Mouse (Mus musculus) MEL (cell line): ENCODE measurements around the gene Hpcal1. TPM values are rescaled to one million over a fixed set of nuclear protein-coding genes. Genes with fewer than 3 reads are reported as not detected.

Experiments
- DNase-seq: peaks from one replicate; pipeline ENCODE4 v3.0.0; 2011; ENCODE audit warnings: low read depth, low spot score
- H3K27ac ChIP-seq: 2 replicates; pipeline ENCODE4 v1.5.1; 2012; ENCODE audit warnings: low read depth, mild to moderate bottlenecking, control low read depth, low read length, moderate library complexity; ENCODE audit not compliant: control insufficient read depth
- H3K27me3 ChIP-seq, 2 experiments: fragments of 150-350 bp in 1 of 2; sonication (generic) in 1 of 2; 2 replicates each; pipeline ENCODE4 v1.6.1; 2012; ENCODE audit warnings: low read length in 2 of 2, mild to moderate bottlenecking in 2 of 2, improper control_type of control experiment in 1 of 2, moderate library complexity in 1 of 2; ENCODE audit not compliant: insufficient read depth in 2 of 2, control insufficient read depth in 1 of 2
- H3K36me3 ChIP-seq, 2 experiments: 2 replicates each; pipeline ENCODE4 v1.6.1; 2012 to 2014; ENCODE audit warnings: low read length in 2 of 2, improper control_type of control experiment in 1 of 2, inconsistent platforms in 1 of 2, mild to moderate bottlenecking in 1 of 2; ENCODE audit not compliant: insufficient read depth in 2 of 2, control insufficient read depth in 1 of 2
- H3K4me1 ChIP-seq, 2 experiments: fragments of 150-350 bp in 1 of 2; sonication (generic) in 1 of 2; 2 replicates each; pipeline ENCODE4 v1.6.1; 2012; ENCODE audit warnings: low read length in 2 of 2, improper control_type of control experiment in 1 of 2, mild to moderate bottlenecking in 1 of 2; ENCODE audit not compliant: insufficient read depth in 2 of 2, control insufficient read depth in 1 of 2
- H3K4me3 ChIP-seq, 2 experiments: fragments of 150-350 bp in 1 of 2; sonication (generic) in 1 of 2; 2 replicates each; pipeline ENCODE4 v1.5.1; 2012; ENCODE audit warnings: low read depth in 2 of 2, low read length in 2 of 2, mild to moderate bottlenecking in 2 of 2, moderate library complexity in 2 of 2, control low read depth in 1 of 2, improper control_type of control experiment in 1 of 2; ENCODE audit not compliant: control insufficient read depth in 1 of 2, insufficient read depth in 1 of 2
- H3K79me2 ChIP-seq: 2 replicates; pipeline ENCODE4 v1.6.1; 2012; ENCODE audit warnings: mild to moderate bottlenecking, low read length, moderate library complexity; ENCODE audit not compliant: control insufficient read depth, poor library complexity, insufficient read depth
- H3K9ac ChIP-seq: 2 replicates; pipeline ENCODE4 v1.6.1; 2012; ENCODE audit warnings: low read depth, mild to moderate bottlenecking, control low read depth, low read length, moderate library complexity; ENCODE audit not compliant: control insufficient read depth, poor library complexity, severe bottlenecking
- H3K9me3 ChIP-seq: fragments of 150-350 bp; sonication (generic); replicated peaks from 2 replicates; pipeline ENCODE4 v1.6.1; 2012; ENCODE audit warnings: mild to moderate bottlenecking, low read length, improper control_type of control experiment, moderate library complexity; ENCODE audit not compliant: insufficient read depth
- BHLHE40 ChIP-seq: IDR thresholded peaks from 2 replicates; pipeline ENCODE4 v1.6.1; 2012; ENCODE audit warnings: low read depth, mild to moderate bottlenecking, inconsistent platforms, low read length, improper control_type of control experiment, borderline replicate concordance
- CHD2 ChIP-seq: IDR thresholded peaks from 2 replicates; pipeline ENCODE4 v1.6.1; 2011; ENCODE audit warnings: low read length, improper control_type of control experiment
- CTCF ChIP-seq, 3 experiments: IDR thresholded peaks in 2 of 3; conservative IDR thresholded peaks in 1 of 3; 2 replicates each; pipeline ENCODE4 v1.5.1; 2011 to 2012; ENCODE audit warnings: low read length in 3 of 3, low read depth in 2 of 3, mild to moderate bottlenecking in 2 of 3, improper control_type of control experiment in 1 of 3, inconsistent platforms in 1 of 3, mixed read lengths in 1 of 3, moderate library complexity in 1 of 3; ENCODE audit not compliant: control insufficient read depth in 1 of 3, insufficient read depth in 1 of 3, poor library complexity in 1 of 3, severe bottlenecking in 1 of 3
- E2F4 ChIP-seq: IDR thresholded peaks from 2 replicates; pipeline ENCODE4 v1.6.1; 2011; ENCODE audit warnings: low read depth, low read length, improper control_type of control experiment, borderline replicate concordance
- ELF1 ChIP-seq: IDR thresholded peaks from 2 replicates; pipeline ENCODE4 v1.6.1; 2014; ENCODE audit warnings: low read depth, mild to moderate bottlenecking, inconsistent platforms, low read length, improper control_type of control experiment, moderate library complexity
- JUND ChIP-seq: IDR thresholded peaks from 2 replicates; pipeline ENCODE4 v1.6.1; 2011; ENCODE audit warnings: low read depth, mild to moderate bottlenecking, improper control_type of control experiment, low read length
- MAFK ChIP-seq: IDR thresholded peaks from 2 replicates; pipeline ENCODE4 v1.6.1; 2011; ENCODE audit warnings: low read depth, mild to moderate bottlenecking, low read length, improper control_type of control experiment, borderline replicate concordance
- MXI1 ChIP-seq: IDR thresholded peaks from 2 replicates; pipeline ENCODE4 v1.6.1; 2011; ENCODE audit warnings: mild to moderate bottlenecking, low read depth, low read length, improper control_type of control experiment
- NELFE ChIP-seq: IDR thresholded peaks from 2 replicates; pipeline ENCODE4 v1.6.1; 2011; ENCODE audit warnings: low read depth, low read length, improper control_type of control experiment
- POLR2A ChIP-seq, 2 experiments: IDR thresholded peaks; 2 replicates each; pipeline ENCODE4 v1.6.1; 2011 to 2012; ENCODE audit warnings: low read length in 2 of 2, mild to moderate bottlenecking in 2 of 2, control low read depth in 1 of 2, improper control_type of control experiment in 1 of 2, low read depth in 1 of 2, moderate library complexity in 1 of 2; ENCODE audit not compliant: control insufficient read depth in 1 of 2, insufficient read depth in 1 of 2, poor library complexity in 1 of 2
- POLR2AphosphoS5 ChIP-seq: IDR thresholded peaks from 2 replicates; pipeline ENCODE4 v1.6.1; 2012; ENCODE audit warnings: low read depth, borderline replicate concordance, mild to moderate bottlenecking, inconsistent platforms, low read length, moderate library complexity, mixed read lengths
- RCOR1 ChIP-seq: IDR thresholded peaks from 2 replicates; pipeline ENCODE4 v1.6.1; 2012; ENCODE audit warnings: low read depth, mild to moderate bottlenecking, inconsistent platforms, low read length, improper control_type of control experiment
- SIN3A ChIP-seq: IDR thresholded peaks from 2 replicates; pipeline ENCODE4 v1.6.1; 2012; ENCODE audit warnings: low read length, improper control_type of control experiment, inconsistent platforms
- TBP ChIP-seq: IDR thresholded peaks from 2 replicates; pipeline ENCODE4 v1.8.0; 2011; ENCODE audit warnings: low read depth, low read length, improper control_type of control experiment
- USF1 ChIP-seq: IDR thresholded peaks from 2 replicates; pipeline ENCODE4 v1.6.1; 2014; ENCODE audit warnings: low read depth, mild to moderate bottlenecking, inconsistent platforms, low read length, improper control_type of control experiment, moderate library complexity
- USF2 ChIP-seq, 2 experiments: IDR thresholded peaks; 2 replicates each; pipeline ENCODE4 v1.6.1; 2011 to 2012; ENCODE audit warnings: improper control_type of control experiment in 2 of 2, low read length in 2 of 2, borderline replicate concordance in 1 of 2, inconsistent platforms in 1 of 2, low read depth in 1 of 2, mild to moderate bottlenecking in 1 of 2; ENCODE audit not compliant: insufficient read depth in 1 of 2
- ZNF384 ChIP-seq: IDR thresholded peaks from 2 replicates; pipeline ENCODE4 v1.6.1; 2012; ENCODE audit warnings: low read depth, mild to moderate bottlenecking, inconsistent platforms, low read length, improper control_type of control experiment
- polyA plus RNA-seq, 2 experiments: library from polyadenylated mRNA; stranded (reverse) in 1 of 2; unstranded in 1 of 2; fragments of >175 nt in 1 of 2; fragments of >200 nt in 1 of 2; gene quantifications; 2 replicates each; pipeline versions ENCODE4 v1.2.1 to v1.2.4; 2012; ENCODE audit warnings: low replicate concordance in 2 of 2, low read depth in 1 of 2; ENCODE audit not compliant: insufficient read length in 2 of 2, insufficient read depth in 1 of 2, missing spikeins in 1 of 2
- total RNA-seq: library from RNA; depleted of rRNA; stranded (reverse); fragments of 300-350 nt; gene quantifications from 2 replicates; pipeline ENCODE4 v1.2.3, GENCODE M21; 2012

The Hpcal1 gene
- total and polyA plus RNA-seq, 3 experiments = 9.1 to 23.0 TPM; not detected in 1

DNA sequence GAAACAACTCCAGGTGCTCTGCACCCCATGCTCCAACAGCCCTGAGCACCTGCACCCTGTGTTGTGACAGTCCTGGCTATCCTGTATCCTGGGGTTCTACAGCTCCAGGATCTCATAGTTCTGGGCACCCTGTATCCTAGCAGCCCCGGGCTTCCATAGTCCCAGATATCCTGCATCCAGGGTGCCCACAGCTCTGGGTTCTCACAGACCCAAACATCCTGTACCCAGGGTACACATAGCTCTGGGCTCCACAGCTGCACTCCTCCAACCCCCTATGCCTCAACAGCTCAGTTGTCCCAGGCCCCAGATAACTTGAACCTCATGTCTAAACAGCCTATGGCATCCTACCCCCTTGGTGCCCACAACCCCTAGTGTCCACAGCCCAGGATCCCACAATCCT is 49.6 kb downstream of the Hpcal1 start:
- no peak for DNase-seq
- Histone ChIP-seq H3K27ac (no peak overlapping the region), H3K4me1 (no peaks in the 10 kb centered on the region), H3K79me2 (no peaks in the 10 kb centered on the region), H3K36me3 (0 out of 4 replicates have a peak, but pooled peaks cover 0 to 3% of the 10 kb centered on the region in 2 experiments), H3K9ac (no peak overlapping the region), H3K27me3 (no peaks in the 10 kb centered on the region), H3K9me3 (no peaks in the 10 kb centered on the region), H3K4me3 (no peak overlapping the region)
- TF ChIP-seq ZNF384 (no peak), POLR2A (IDR thresholded peaks at IDR 0.05; ENCODE audit: control insufficient read depth in 1 of 2, insufficient read depth in 1 of 2, low read depth in 1 of 2, low read length in 2 of 2, poor library complexity in 1 of 2) (no peak), CTCF (IDR thresholded peaks at IDR 0.05 in 2 of 3, conservative IDR thresholded peaks at IDR 0.05 in 1 of 3; ENCODE audit: control insufficient read depth in 1 of 3, insufficient read depth in 1 of 3, low read depth in 2 of 3, low read length in 3 of 3, poor library complexity in 1 of 3, severe bottlenecking in 1 of 3) (no peak), USF2 (IDR thresholded peaks at IDR 0.05; ENCODE audit: borderline replicate concordance in 1 of 2, insufficient read depth in 1 of 2, low read depth in 1 of 2, low read length in 2 of 2) (no peak), BHLHE40 (no peak), ELF1 (no peak), TBP (no peak)

- Histone ChIP-seq H3K27me3 (no peaks in the 10 kb centered on the region), H3K79me2 (no peaks in the 10 kb centered on the region), H3K9ac (no peak overlapping the region), H3K27ac (no peak overlapping the region), H3K4me3 (no peak overlapping the region), H3K9me3 (no peaks in the 10 kb centered on the region), H3K36me3 (0 out of 4 replicates have a peak, but pooled peaks cover 0 to 3% of the 10 kb centered on the region in 2 experiments), H3K4me1 (no peaks in the 10 kb centered on the region)
- no peak for TF ChIP-seq CHD2
- TF ChIP-seq USF2 (IDR thresholded peaks at IDR 0.05; ENCODE audit: borderline replicate concordance in 1 of 2, insufficient read depth in 1 of 2, low read depth in 1 of 2, low read length in 2 of 2) = no peak
- TF ChIP-seq JUND = no peak
- TF ChIP-seq SIN3A = no peak
- TF ChIP-seq MXI1 = no peak
- no peak for TF ChIP-seq USF1
- TF ChIP-seq NELFE = no peak
- TF ChIP-seq E2F4 = no peak
- no peak for TF ChIP-seq RCOR1
- no peak for TF ChIP-seq MAFK
- TF ChIP-seq BHLHE40 = no peak
- TF ChIP-seq CTCF (IDR thresholded peaks at IDR 0.05 in 2 of 3, conservative IDR thresholded peaks at IDR 0.05 in 1 of 3; ENCODE audit: control insufficient read depth in 1 of 3, insufficient read depth in 1 of 3, low read depth in 2 of 3, low read length in 3 of 3, poor library complexity in 1 of 3, severe bottlenecking in 1 of 3) = no peak
- no peak for TF ChIP-seq POLR2AphosphoS5
- no peak for DNase-seq
Measured at GRCm38 (mm10) chr12:17741637-17742364, 51.1 kb downstream of the Hpcal1 start.
